Mouse (Mus musculus): ENCODE data around the gene Agtpbp1. TPM values are rescaled to one million over a fixed set of nuclear protein-coding genes. Genes with fewer than 3 reads are reported as not detected.

The Agtpbp1 gene
- polyA plus RNA-seq, 1 experiment from 2014 or later: 33.5 TPM

- Histone ChIP-seq H3K9ac (ENCODE audit: low read length) (no peak overlapping the region), H3K9me3 (ENCODE audit: control insufficient read depth, low read length) (no peaks in the 10 kb centered on the region)
- WGBS: 90% methylated on average over 1 of the region's 1 CpGs
Observed at GRCm38 (mm10) chr13:59439683-59440082, 145.3 kb downstream of the Agtpbp1 start.

GRCm38 (mm10) chr13:59434554-59434953 lies 150.5 kb downstream of the Agtpbp1 start:
- Histone ChIP-seq H3K4me3 (ENCODE audit: low read depth, low read length) (no peak overlapping the region), H3K4me2 (ENCODE audit: low read depth) (no peak overlapping the region), H3K36me3 (ENCODE audit: control insufficient read depth, insufficient read depth, low read length) (no peaks in the 10 kb centered on the region), H3K27ac (ENCODE audit: low read depth, low read length) (no peak overlapping the region), H3K27me3 (ENCODE audit: control insufficient read depth, insufficient read depth, low read length) (no peaks in the 10 kb centered on the region), H3K9me3 (ENCODE audit: control insufficient read depth, low read length) (no peaks in the 10 kb centered on the region), H3K4me1 (ENCODE audit: control insufficient read depth, insufficient read depth, low read length) (no peaks in the 10 kb centered on the region), H3K9ac (ENCODE audit: low read length) (no peak overlapping the region)
- no peak for ATAC-seq (ENCODE audit: insufficient read depth, low FRiP score, low TSS enrichment)
- no peak for DNase-seq (ENCODE audit: low spot score)
- 90% methylated on average over 1 of the region's 1 CpGs for WGBS

More at GRCm38 (mm10) chr13:59439683-59440082, 145.3 kb downstream of the Agtpbp1 start:
- ATAC-seq (ENCODE audit: insufficient read depth, low FRiP score, low TSS enrichment) (no peak), DNase-seq (ENCODE audit: low spot score) (no peak)
- no peaks in the 10 kb centered on the region for H3K4me1 ChIP-seq (ENCODE audit: control insufficient read depth, insufficient read depth, low read length)
- no peaks in the 10 kb centered on the region for H3K27me3 ChIP-seq (ENCODE audit: control insufficient read depth, insufficient read depth, low read length)
- no peak overlapping the region for H3K4me2 ChIP-seq (ENCODE audit: low read depth)
- no peak overlapping the region for H3K27ac ChIP-seq (ENCODE audit: low read depth, low read length)
- no peaks in the 10 kb centered on the region for H3K36me3 ChIP-seq (ENCODE audit: control insufficient read depth, insufficient read depth, low read length)
- no peak overlapping the region for H3K4me3 ChIP-seq (ENCODE audit: low read depth, low read length)

- Histone ChIP-seq H3K36me3 (ENCODE audit: control insufficient read depth, insufficient read depth, low read length) (no peaks in the 10 kb centered on the region), H3K27me3 (ENCODE audit: control insufficient read depth, insufficient read depth, low read length) (no peaks in the 10 kb centered on the region), H3K4me3 (ENCODE audit: low read depth, low read length) (no peak overlapping the region), H3K27ac (ENCODE audit: low read depth, low read length) (no peak overlapping the region), H3K9me3 (ENCODE audit: control insufficient read depth, low read length) (no peaks in the 10 kb centered on the region), H3K4me2 (ENCODE audit: low read depth) (no peak overlapping the region), H3K4me1 (ENCODE audit: control insufficient read depth, insufficient read depth, low read length) (no peaks in the 10 kb centered on the region), H3K9ac (ENCODE audit: low read length) (no peak overlapping the region)
- ATAC-seq (ENCODE audit: insufficient read depth, low FRiP score, low TSS enrichment): no peak
- 58% methylated on average over 18 of the region's 18 CpGs for WGBS
- peak; percentile 62 for DNase-seq (ENCODE audit: low spot score)
Observed at GRCm38 (mm10) chr13:59431124-59431864, 153.7 kb downstream of the Agtpbp1 start.

GRCm38 (mm10) chr13:59429369-59429768 lies 155.7 kb downstream of the Agtpbp1 start:
- Histone ChIP-seq H3K36me3 (ENCODE audit: control insufficient read depth, insufficient read depth, low read length) (no peaks in the 10 kb centered on the region), H3K4me3 (ENCODE audit: low read depth, low read length) (no peak overlapping the region), H3K27ac (ENCODE audit: low read depth, low read length) (no peak overlapping the region), H3K4me2 (ENCODE audit: low read depth) (no peak overlapping the region), H3K9me3 (ENCODE audit: control insufficient read depth, low read length) (no peaks in the 10 kb centered on the region), H3K9ac (ENCODE audit: low read length) (no peak overlapping the region), H3K27me3 (ENCODE audit: control insufficient read depth, insufficient read depth, low read length) (no peaks in the 10 kb centered on the region), H3K4me1 (ENCODE audit: control insufficient read depth, insufficient read depth, low read length) (no peaks in the 10 kb centered on the region)
- ATAC-seq (ENCODE audit: insufficient read depth, low FRiP score, low TSS enrichment): no peak
- DNase-seq (ENCODE audit: low spot score): no peak
- WGBS: 94% methylated on average over 6 of the region's 6 CpGs

GRCm38 (mm10) chr13:59423871-59424270 lies 161.2 kb downstream of the Agtpbp1 start:
- WGBS: 69% methylated on average over 5 of the region's 5 CpGs
- no peak overlapping the region for H3K4me3 ChIP-seq (ENCODE audit: low read depth, low read length)
- ATAC-seq (ENCODE audit: insufficient read depth, low FRiP score, low TSS enrichment) (no peak), DNase-seq (ENCODE audit: low spot score) (no peak)
- no peak overlapping the region for H3K9ac ChIP-seq (ENCODE audit: low read length)
- H3K9me3 ChIP-seq (ENCODE audit: control insufficient read depth, low read length): no peaks in the 10 kb centered on the region
- H3K4me2 ChIP-seq (ENCODE audit: low read depth): no peak overlapping the region
- H3K27me3 ChIP-seq (ENCODE audit: control insufficient read depth, insufficient read depth, low read length): no peaks in the 10 kb centered on the region
- H3K36me3 ChIP-seq (ENCODE audit: control insufficient read depth, insufficient read depth, low read length): no peaks in the 10 kb centered on the region
- no peak overlapping the region for H3K27ac ChIP-seq (ENCODE audit: low read depth, low read length)
- no peaks in the 10 kb centered on the region for H3K4me1 ChIP-seq (ENCODE audit: control insufficient read depth, insufficient read depth, low read length)

GRCm38 (mm10) chr13:59416530-59417230 lies 168.3 kb downstream of the Agtpbp1 start:
- no peak overlapping the region for H3K27ac ChIP-seq (ENCODE audit: low read depth, low read length)
- no peaks in the 10 kb centered on the region for H3K36me3 ChIP-seq (ENCODE audit: control insufficient read depth, insufficient read depth, low read length)
- no peak overlapping the region for H3K9ac ChIP-seq (ENCODE audit: low read length)
- no peak for DNase-seq (ENCODE audit: low spot score)
- ATAC-seq (ENCODE audit: insufficient read depth, low FRiP score, low TSS enrichment): no peak
- H3K4me3 ChIP-seq (ENCODE audit: low read depth, low read length): no peak overlapping the region
- H3K4me1 ChIP-seq (ENCODE audit: control insufficient read depth, insufficient read depth, low read length): no peaks in the 10 kb centered on the region
- no peaks in the 10 kb centered on the region for H3K9me3 ChIP-seq (ENCODE audit: control insufficient read depth, low read length)
- H3K27me3 ChIP-seq (ENCODE audit: control insufficient read depth, insufficient read depth, low read length): no peaks in the 10 kb centered on the region
- H3K4me2 ChIP-seq (ENCODE audit: low read depth): no peak overlapping the region
- WGBS: 89% methylated on average over 15 of the region's 15 CpGs

GRCm38 (mm10) chr13:59413885-59414284 lies 171.1 kb downstream of the Agtpbp1 start:
- ATAC-seq (ENCODE audit: insufficient read depth, low FRiP score, low TSS enrichment) (no peak), DNase-seq (ENCODE audit: low spot score) (no peak)
- 93% methylated on average over 9 of the region's 9 CpGs for WGBS
- Histone ChIP-seq H3K4me1 (ENCODE audit: control insufficient read depth, insufficient read depth, low read length) (no peaks in the 10 kb centered on the region), H3K4me2 (ENCODE audit: low read depth) (no peak overlapping the region), H3K36me3 (ENCODE audit: control insufficient read depth, insufficient read depth, low read length) (no peaks in the 10 kb centered on the region), H3K9ac (ENCODE audit: low read length) (no peak overlapping the region), H3K9me3 (ENCODE audit: control insufficient read depth, low read length) (no peaks in the 10 kb centered on the region), H3K27me3 (ENCODE audit: control insufficient read depth, insufficient read depth, low read length) (no peaks in the 10 kb centered on the region), H3K4me3 (ENCODE audit: low read depth, low read length) (no peak overlapping the region), H3K27ac (ENCODE audit: low read depth, low read length) (no peak overlapping the region)

- H3K4me1 ChIP-seq (ENCODE audit: control insufficient read depth, insufficient read depth, low read length): no peaks in the 10 kb centered on the region
- no peaks in the 10 kb centered on the region for H3K27me3 ChIP-seq (ENCODE audit: control insufficient read depth, insufficient read depth, low read length)
- H3K4me3 ChIP-seq (ENCODE audit: low read depth, low read length): no peak overlapping the region
- 89% methylated on average over 4 of the region's 4 CpGs for WGBS
- H3K4me2 ChIP-seq (ENCODE audit: low read depth): no peak overlapping the region
- DNase-seq (ENCODE audit: low spot score): no peak
- H3K9me3 ChIP-seq (ENCODE audit: control insufficient read depth, low read length): no peaks in the 10 kb centered on the region
- H3K36me3 ChIP-seq (ENCODE audit: control insufficient read depth, insufficient read depth, low read length): no peaks in the 10 kb centered on the region
- ATAC-seq (ENCODE audit: insufficient read depth, low FRiP score, low TSS enrichment): no peak
- no peak overlapping the region for H3K27ac ChIP-seq (ENCODE audit: low read depth, low read length)
- H3K9ac ChIP-seq (ENCODE audit: low read length): no peak overlapping the region
Observed at GRCm38 (mm10) chr13:59412672-59413071, 172.4 kb downstream of the Agtpbp1 start.

- H3K4me3 ChIP-seq (ENCODE audit: low read depth, low read length): no peak overlapping the region
- no peaks in the 10 kb centered on the region for H3K4me1 ChIP-seq (ENCODE audit: control insufficient read depth, insufficient read depth, low read length)
- H3K4me2 ChIP-seq (ENCODE audit: low read depth): no peak overlapping the region
- ATAC-seq (ENCODE audit: insufficient read depth, low FRiP score, low TSS enrichment): no peak
- no peaks in the 10 kb centered on the region for H3K36me3 ChIP-seq (ENCODE audit: control insufficient read depth, insufficient read depth, low read length)
- H3K27ac ChIP-seq (ENCODE audit: low read depth, low read length): no peak overlapping the region
- DNase-seq (ENCODE audit: low spot score): no peak
- 87% methylated on average over 6 of the region's 6 CpGs for WGBS
- no peaks in the 10 kb centered on the region for H3K9me3 ChIP-seq (ENCODE audit: control insufficient read depth, low read length)
- H3K27me3 ChIP-seq (ENCODE audit: control insufficient read depth, insufficient read depth, low read length): no peaks in the 10 kb centered on the region
- H3K9ac ChIP-seq (ENCODE audit: low read length): no peak overlapping the region
Observed at GRCm38 (mm10) chr13:59407182-59407581, 177.8 kb downstream of the Agtpbp1 start.

Measured in neural tube, embryonic 11.5 days (tissue).